Mouse (Mus musculus): ENCODE results near the gene Maco1.
A peak's percentile ranks its signal among the peaks of the same experiment; 100 is the strongest.

Gene Maco1

DNA sequence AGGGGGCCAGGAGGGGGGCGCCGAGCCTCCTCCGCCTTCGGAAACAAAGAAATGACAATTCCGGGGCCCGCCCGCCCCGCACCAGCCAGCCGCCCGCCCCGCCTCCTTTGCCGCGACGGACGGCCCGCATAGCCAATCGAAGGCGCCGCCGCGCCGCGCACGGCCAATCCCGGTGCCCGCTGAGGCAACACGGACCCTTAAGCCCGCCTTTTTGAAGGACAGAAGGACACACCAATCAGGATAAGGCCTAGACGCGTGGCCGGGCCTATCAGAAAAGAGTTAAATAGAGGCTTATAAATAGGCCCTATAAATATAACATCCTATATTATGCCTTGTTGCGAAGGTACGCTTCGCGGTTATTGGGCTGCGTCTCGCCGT, at the start of gene Maco1:
Gene Maco1 (minus strand): TSS at position 87 of the 378 bp plus-strand sequence.
- peak; percentile 99 for DNase-seq

- DNase-seq: no peak
These were observed 48.0 kb upstream of the Maco1 start for GRCm38 (mm10) chr4:134901126-134901525.

DNA sequence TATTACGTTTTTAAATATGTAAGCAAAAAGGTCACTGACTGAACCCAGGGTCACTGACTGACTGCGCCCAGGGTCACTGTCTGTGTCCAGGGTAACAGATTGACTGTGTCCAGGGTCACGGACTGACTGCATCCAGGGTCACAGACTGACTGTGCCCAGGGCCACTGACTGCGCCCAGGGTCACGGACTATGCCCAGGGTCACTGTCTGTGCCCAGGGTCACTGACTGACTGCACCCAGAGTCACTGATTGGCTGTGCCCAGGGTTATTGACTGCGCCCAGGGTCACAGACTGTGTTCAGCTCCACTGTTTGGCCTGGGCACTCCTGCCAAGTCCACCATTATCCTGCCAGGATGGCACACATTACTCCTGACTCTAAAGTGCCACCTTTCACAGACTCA, 44.1 kb upstream of the Maco1 start:
- no peak for DNase-seq

- peak; percentile 63 to 76 for DNase-seq
These were observed 39.0 kb upstream of the Maco1 start for GRCm38 (mm10) chr4:134892096-134892495.

DNA sequence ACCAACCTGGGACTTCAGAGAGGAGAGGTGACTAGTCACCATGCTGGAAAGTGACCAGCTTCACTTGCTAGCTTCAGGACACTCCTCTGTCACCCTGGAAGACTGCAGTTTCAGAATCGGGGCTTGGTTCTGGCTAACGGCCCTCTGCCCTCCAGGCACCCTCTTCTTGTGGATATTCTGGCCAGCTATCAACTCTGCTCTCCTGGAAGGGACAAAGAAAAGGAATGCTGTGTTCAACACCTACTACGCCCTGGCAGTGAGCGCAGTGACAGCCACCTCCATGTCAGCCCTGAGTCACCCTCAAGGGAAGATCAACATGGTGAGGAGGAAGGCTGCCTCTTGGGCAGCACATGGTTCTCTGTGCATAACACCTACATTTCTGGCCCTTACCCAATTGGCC, 31.2 kb upstream of the Maco1 start:
- no peak for DNase-seq

- no peak for DNase-seq
These were observed 30.7 kb upstream of the Maco1 start for GRCm38 (mm10) chr4:134883808-134884207.

DNA sequence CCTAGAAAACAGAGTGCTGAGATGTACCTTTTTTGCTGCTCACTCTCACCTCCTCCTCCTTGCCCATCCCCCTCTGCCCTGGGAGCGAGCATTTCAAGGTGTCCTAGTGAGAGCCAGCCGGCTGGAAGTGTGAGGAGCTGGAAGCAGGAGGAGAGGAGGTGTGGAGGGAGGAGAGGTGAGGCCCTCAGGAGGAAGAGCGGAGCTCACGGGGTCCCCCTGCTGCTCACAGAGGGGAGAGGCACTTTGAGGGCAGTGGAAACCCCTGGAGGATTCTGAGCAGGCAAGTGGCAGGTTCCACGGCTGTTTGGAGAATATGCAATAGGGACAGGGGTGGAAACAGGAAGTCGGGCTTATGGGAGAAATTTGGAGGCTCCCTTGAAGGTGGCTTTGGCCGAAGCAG, 30.1 kb upstream of the Maco1 start:
- DNase-seq: peak; percentile 40 to 57

DNA sequence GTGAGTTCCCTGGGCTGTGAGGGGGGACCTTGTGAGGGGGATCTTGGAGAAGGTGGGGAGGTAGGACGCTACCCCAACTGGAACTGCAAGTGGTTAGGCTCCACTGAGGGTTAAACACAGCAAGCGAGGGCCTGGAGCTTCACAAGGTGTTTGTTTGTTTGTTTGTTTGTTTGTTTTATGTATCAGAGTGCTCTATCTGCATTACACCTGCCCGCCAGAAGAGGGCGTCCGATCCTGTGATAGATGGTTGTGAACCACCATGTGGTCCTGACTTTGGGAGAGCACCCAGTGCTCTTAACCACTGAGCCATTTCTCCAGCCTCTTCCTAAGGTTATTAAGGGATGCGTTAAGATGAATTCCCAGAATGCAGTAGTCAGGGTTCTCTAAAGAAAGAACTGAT, 26.9 kb upstream of the Maco1 start:
- peak in 1 of 2 experiments; percentile 46 for DNase-seq

DNA sequence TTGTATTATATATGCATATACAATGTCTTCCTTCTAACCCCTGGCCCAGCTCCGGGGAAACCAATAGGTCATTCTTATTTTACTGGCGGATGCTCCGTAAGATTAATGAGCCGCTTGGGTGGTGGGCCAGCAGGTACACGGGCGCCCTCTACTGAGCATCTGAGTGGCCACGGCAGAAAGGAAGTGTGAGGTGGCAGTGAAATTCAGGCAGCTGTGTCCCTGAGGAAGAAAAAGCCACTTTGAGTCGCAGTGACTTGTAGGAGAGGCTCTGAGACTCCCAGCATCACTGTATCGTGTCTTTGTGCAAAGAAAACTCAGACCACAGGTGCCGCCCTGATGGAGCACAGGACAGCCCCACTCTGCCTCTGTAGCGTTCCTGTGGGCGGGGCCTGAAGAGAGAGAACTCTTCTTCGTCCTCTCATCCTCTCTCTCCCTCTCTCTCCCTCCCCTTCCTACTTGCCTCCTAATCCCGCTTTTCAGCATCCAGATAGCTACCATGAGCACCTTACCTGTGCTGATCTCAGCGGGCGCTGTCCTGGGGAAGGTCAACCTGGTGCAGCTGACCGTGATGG, 26.4 kb upstream of the Maco1 start:
- DNase-seq: peak; percentile 80 to 88

- no peak for DNase-seq
These were observed 23.0 kb upstream of the Maco1 start for GRCm38 (mm10) chr4:134876171-134876570.

DNA sequence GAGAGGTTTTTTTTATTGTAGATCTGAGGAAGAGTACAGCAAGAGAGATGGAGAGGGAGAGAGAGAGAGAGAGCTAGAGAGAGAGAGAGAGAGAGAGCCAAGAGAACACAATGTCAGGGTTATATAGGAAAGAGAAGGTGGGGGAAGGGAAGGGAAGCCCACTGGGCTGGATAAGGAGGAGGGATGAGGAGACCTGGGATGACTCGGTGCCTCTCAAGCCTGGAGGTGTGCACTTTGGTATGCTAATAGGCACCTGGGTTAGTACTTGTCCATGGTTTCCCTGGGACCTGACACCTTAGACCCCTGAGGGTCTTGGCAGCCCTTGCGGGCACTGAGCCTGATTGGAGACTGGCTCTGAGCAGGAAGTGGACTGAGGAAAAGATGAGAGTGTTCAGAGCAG, 18.8 kb upstream of the Maco1 start:
- no peak for DNase-seq

DNA sequence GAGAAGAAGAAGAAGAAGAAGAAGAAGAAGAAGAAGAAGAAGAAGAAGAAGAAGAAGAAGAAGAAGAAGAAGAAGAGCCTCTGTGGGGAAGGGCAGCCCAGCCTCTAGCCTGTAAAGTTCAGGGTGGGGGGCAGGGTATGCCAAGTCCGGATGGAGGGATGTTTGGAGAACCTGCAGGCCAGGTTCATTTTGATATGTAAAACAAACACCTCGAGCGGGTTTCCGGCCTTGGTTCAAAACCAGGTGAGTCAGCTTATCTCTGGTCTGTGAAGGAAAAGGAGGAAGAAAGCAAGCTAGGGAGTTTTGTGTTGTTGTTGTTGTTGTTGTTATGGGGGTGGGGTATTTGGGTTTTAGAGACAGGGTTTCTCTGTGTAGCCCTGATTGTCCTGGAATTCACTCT, 18.3 kb upstream of the Maco1 start:
- DNase-seq: no peak

GRCm38 (mm10) chr4:134869815-134870375, 16.8 kb upstream of the Maco1 start:
- no peak for DNase-seq

GRCm38 (mm10) chr4:134869068-134869730, 16.1 kb upstream of the Maco1 start:
- DNase-seq: no peak

DNA sequence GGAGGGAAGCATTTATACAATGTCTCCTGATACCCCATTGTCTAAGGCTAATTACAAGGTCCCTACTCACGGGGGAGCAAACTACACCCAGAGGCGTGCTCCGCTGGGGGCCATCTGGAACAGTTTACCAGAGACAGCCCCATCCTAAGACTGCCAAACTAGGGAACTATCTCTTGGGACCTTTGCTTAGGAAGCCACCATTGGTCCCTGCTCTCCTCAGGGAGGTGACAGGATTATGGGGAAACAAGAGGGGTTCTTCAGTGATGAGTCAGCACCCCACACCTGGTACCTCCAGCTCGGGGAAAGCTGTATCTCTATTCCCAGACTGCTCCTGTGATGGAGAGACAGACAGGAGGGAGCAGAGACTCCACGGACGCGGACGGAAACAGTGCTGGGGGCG, 15.3 kb upstream of the Maco1 start:
- no peak for DNase-seq

- DNase-seq: no peak
These were observed 14.9 kb upstream of the Maco1 start for GRCm38 (mm10) chr4:134868065-134868464.

DNA sequence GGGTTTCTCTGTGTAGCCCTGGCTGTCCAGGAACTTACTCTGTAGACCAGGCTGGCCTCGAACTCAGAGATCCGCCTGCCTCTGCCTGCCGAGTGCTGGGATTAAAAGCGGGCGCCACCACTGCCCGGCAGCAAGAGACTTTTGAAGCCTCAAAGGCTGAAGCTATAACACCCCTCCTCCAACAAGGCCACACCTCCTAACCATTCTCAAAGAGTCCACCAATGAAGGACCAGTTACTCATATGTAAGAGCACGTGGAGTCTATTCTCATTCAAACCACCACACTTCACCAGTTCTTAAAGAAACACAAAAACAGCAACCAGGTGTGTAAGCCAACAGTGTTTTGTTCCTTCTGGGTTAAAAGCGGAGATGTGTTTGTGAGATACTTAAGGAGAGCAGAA, 14.5 kb upstream of the Maco1 start:
- DNase-seq: no peak

- no peak for DNase-seq
These were observed 14.1 kb upstream of the Maco1 start for GRCm38 (mm10) chr4:134867213-134867612.

- no peak for DNase-seq
These were observed 12.6 kb upstream of the Maco1 start for GRCm38 (mm10) chr4:134865789-134866188.

- no peak for DNase-seq
These were observed 12.2 kb upstream of the Maco1 start for GRCm38 (mm10) chr4:134865340-134865739.

- peak in 1 of 2 experiments; percentile 15 for DNase-seq
These were observed 11.0 kb upstream of the Maco1 start, which contains the start of gene Rhd for GRCm38 (mm10) chr4:134863937-134864729. Gene Rhd (plus strand): TSS chr4:134864536.

DNA sequence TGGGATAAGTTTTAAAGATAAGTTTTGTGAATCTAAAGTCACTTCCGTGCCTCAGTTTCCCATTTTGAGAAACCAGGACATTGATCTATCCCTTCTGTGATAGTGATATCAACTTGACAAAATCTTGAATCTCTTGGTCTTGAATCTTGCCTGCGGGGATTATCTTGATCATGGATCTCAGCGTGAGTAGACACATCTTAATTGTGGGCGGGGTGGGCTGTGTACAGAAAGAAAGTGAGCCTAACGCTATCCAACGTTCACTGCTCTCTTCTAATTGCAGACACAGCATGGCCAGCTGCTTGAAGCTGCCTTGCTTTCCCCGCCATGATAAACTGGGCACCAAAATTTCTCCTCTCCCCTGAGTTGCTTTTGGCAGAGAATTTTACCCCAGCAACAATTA, 9.9 kb upstream of the Maco1 start:
- no peak for DNase-seq

DNA sequence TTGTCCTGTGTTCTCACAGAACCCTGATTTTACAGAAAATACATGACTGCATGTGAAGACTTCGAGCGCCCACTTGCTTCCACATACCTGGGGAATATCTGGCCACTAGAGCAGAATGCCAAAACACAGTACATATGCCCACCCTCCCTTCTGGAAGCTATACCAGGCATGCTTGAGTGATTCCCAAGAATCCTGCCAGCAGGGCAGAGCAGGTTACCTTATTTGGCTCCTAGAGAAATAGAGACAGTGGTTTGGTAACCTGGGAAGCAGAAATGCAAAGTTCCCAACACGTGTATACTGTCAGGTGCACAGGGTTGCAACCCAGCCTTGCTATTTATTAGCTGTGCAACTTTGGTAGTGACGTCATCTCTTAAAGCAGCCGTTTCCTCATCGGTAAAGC, 8.7 kb upstream of the Maco1 start:
- peak; percentile 31 to 60 for DNase-seq

GRCm38 (mm10) chr4:134858494-134858893, 5.3 kb upstream of the Maco1 start:
- no peak for DNase-seq
